Mouse (Mus musculus): ENCODE measurements around the gene Olfr721-ps1. TPM values are rescaled to one million over a fixed set of nuclear protein-coding genes. Genes with fewer than 3 reads are reported as not detected.

Olfr721-ps1 gene
- polyA plus RNA-seq, 2 experiments, result not detected

- Histone ChIP-seq H3K4me2 (replicated peaks; ENCODE audit: low read depth, low read length, severe bottlenecking) (no peak overlapping the region), H3K9me3 (ENCODE audit: control insufficient read depth, low read length) (peaks cover 41% of the 10 kb centered on the region), H3K9ac (ENCODE audit: low read depth, low read length, severe bottlenecking) (no peak overlapping the region), H3K27me3 (ENCODE audit: control insufficient read depth, insufficient read depth, low read length) (no peaks in the 10 kb centered on the region), H3K4me3 (replicated peaks; ENCODE audit: low read length) (no peak overlapping the region), H3K36me3 (ENCODE audit: control insufficient read depth, insufficient read depth, low read length) (no peaks in the 10 kb centered on the region), H3K4me1 (ENCODE audit: control insufficient read depth, insufficient read depth, low read length) (no peaks in the 10 kb centered on the region), H3K27ac (replicated peaks; ENCODE audit: low read depth, low read length) (no peak overlapping the region)
- TF ChIP-seq POLR2A (IDR thresholded peaks at IDR 0.05; ENCODE audit: borderline replicate concordance, extremely low read depth, insufficient read depth, insufficient read length), result no peak
- ATAC-seq (ENCODE audit: low FRiP score, low read depth) (no peak), DNase-seq (ENCODE audit: low spot score) (no peak)
- 95% methylated on average over 13 of the region's 13 CpGs for WGBS
Measured at GRCm38 (mm10) chr14:14354511-14355359, 46.4 kb upstream of the Olfr721-ps1 start.

- no peaks in the 10 kb centered on the region for H3K27me3 ChIP-seq (ENCODE audit: control insufficient read depth, insufficient read depth, low read length)
- TF ChIP-seq POLR2A (IDR thresholded peaks at IDR 0.05; ENCODE audit: borderline replicate concordance, extremely low read depth, insufficient read depth, insufficient read length), result no peak
- H3K9ac ChIP-seq (ENCODE audit: low read depth, low read length, severe bottlenecking), result no peak overlapping the region
- no peaks in the 10 kb centered on the region for H3K4me1 ChIP-seq (ENCODE audit: control insufficient read depth, insufficient read depth, low read length)
- DNase-seq (ENCODE audit: low spot score) (no peak), ATAC-seq (ENCODE audit: low FRiP score, low read depth) (no peak)
- peaks cover 36% of the 10 kb centered on the region for H3K9me3 ChIP-seq (ENCODE audit: control insufficient read depth, low read length)
- H3K4me3 ChIP-seq (replicated peaks; ENCODE audit: low read length), result no peak overlapping the region
- H3K27ac ChIP-seq (replicated peaks; ENCODE audit: low read depth, low read length), result no peak overlapping the region
- WGBS, result 95% methylated on average over 8 of the region's 8 CpGs
- no peaks in the 10 kb centered on the region for H3K36me3 ChIP-seq (ENCODE audit: control insufficient read depth, insufficient read depth, low read length)
- no peak overlapping the region for H3K4me2 ChIP-seq (replicated peaks; ENCODE audit: low read depth, low read length, severe bottlenecking)
Measured at GRCm38 (mm10) chr14:14355360-14355646, 45.8 kb upstream of the Olfr721-ps1 start.

GRCm38 (mm10) chr14:14395535-14395934 is 5.6 kb upstream of the Olfr721-ps1 start:
- Histone ChIP-seq H3K36me3 (ENCODE audit: control insufficient read depth, insufficient read depth, low read length) (no peaks in the 10 kb centered on the region), H3K27ac (replicated peaks; ENCODE audit: low read depth, low read length) (no peak overlapping the region), H3K4me3 (replicated peaks; ENCODE audit: low read length) (no peak overlapping the region), H3K9me3 (ENCODE audit: control insufficient read depth, low read length) (no peaks in the 10 kb centered on the region), H3K9ac (ENCODE audit: low read depth, low read length, severe bottlenecking) (no peak overlapping the region), H3K4me1 (ENCODE audit: control insufficient read depth, insufficient read depth, low read length) (no peaks in the 10 kb centered on the region), H3K27me3 (ENCODE audit: control insufficient read depth, insufficient read depth, low read length) (no peaks in the 10 kb centered on the region), H3K4me2 (replicated peaks; ENCODE audit: low read depth, low read length, severe bottlenecking) (no peak overlapping the region)
- ATAC-seq (ENCODE audit: low FRiP score, low read depth) (no peak), DNase-seq (ENCODE audit: low spot score) (no peak)
- 100% methylated on average over 1 of the region's 1 CpGs for WGBS
- TF ChIP-seq POLR2A (IDR thresholded peaks at IDR 0.05; ENCODE audit: borderline replicate concordance, extremely low read depth, insufficient read depth, insufficient read length), result no peak

GRCm38 (mm10) chr14:14436078-14436658 is 35.1 kb downstream of the Olfr721-ps1 start:
- DNase-seq (ENCODE audit: low spot score) (peak; percentile 15), ATAC-seq (ENCODE audit: low FRiP score, low read depth) (peak; percentile 67; the same call in 1 of the 2 replicates)
- no peak for TF ChIP-seq POLR2A (IDR thresholded peaks at IDR 0.05; ENCODE audit: borderline replicate concordance, extremely low read depth, insufficient read depth, insufficient read length)
- Histone ChIP-seq H3K4me2 (replicated peaks; ENCODE audit: low read depth, low read length, severe bottlenecking) (no peak overlapping the region), H3K4me3 (replicated peaks; ENCODE audit: low read length) (no peak overlapping the region), H3K36me3 (ENCODE audit: control insufficient read depth, insufficient read depth, low read length) (no peaks in the 10 kb centered on the region), H3K9ac (ENCODE audit: low read depth, low read length, severe bottlenecking) (no peak overlapping the region), H3K27me3 (ENCODE audit: control insufficient read depth, insufficient read depth, low read length) (no peaks in the 10 kb centered on the region), H3K27ac (replicated peaks; ENCODE audit: low read depth, low read length) (no peak overlapping the region), H3K9me3 (ENCODE audit: control insufficient read depth, low read length) (no peaks in the 10 kb centered on the region), H3K4me1 (ENCODE audit: control insufficient read depth, insufficient read depth, low read length) (no peaks in the 10 kb centered on the region)
- 44% methylated on average over 3 of the region's 3 CpGs for WGBS

Other genes with a start within 250 kb of the Olfr721-ps1 start
- gene Olfr720, start 214.5 kb upstream of the Olfr721-ps1 start, polyA plus RNA-seq (2012; rRNA removed), result not detected in 2 replicates
- not detected in 2 replicates for gene Olfr720, start 214.5 kb upstream of the Olfr721-ps1 start, polyA plus RNA-seq (2014; fragmentation: Nextera tagmentation; extraction: Ambion mirVana)
- not detected in 2 replicates for gene Olfr31, start 78.5 kb upstream of the Olfr721-ps1 start, polyA plus RNA-seq (2012; rRNA removed)
- gene Olfr31, start 78.5 kb upstream of the Olfr721-ps1 start, polyA plus RNA-seq (2014; fragmentation: Nextera tagmentation; extraction: Ambion mirVana), result not detected in 2 replicates
- 35.5 and 53.2 TPM in 2 replicates for gene Il3ra, start 55.0 kb upstream of the Olfr721-ps1 start, polyA plus RNA-seq (2012; rRNA removed)
- gene Il3ra, start 55.0 kb upstream of the Olfr721-ps1 start, polyA plus RNA-seq (2014; fragmentation: Nextera tagmentation; extraction: Ambion mirVana), result 4.4 and 6.0 TPM in 2 replicates